Mouse (Mus musculus): Measurements from ENCODE around the gene Bsdc1. TPM values are rescaled to one million over a fixed set of nuclear protein-coding genes. Genes with fewer than 3 reads are reported as not detected.

Gene Bsdc1
- 125 to 159 TPM (median 135 TPM) in 4 replicates for total RNA-seq (2023)

GRCm38 (mm10) chr4:129461183-129461960 lies at the start of gene Bsdc1:
Gene Bsdc1 (plus strand): TSS chr4:129461581.

DNA sequence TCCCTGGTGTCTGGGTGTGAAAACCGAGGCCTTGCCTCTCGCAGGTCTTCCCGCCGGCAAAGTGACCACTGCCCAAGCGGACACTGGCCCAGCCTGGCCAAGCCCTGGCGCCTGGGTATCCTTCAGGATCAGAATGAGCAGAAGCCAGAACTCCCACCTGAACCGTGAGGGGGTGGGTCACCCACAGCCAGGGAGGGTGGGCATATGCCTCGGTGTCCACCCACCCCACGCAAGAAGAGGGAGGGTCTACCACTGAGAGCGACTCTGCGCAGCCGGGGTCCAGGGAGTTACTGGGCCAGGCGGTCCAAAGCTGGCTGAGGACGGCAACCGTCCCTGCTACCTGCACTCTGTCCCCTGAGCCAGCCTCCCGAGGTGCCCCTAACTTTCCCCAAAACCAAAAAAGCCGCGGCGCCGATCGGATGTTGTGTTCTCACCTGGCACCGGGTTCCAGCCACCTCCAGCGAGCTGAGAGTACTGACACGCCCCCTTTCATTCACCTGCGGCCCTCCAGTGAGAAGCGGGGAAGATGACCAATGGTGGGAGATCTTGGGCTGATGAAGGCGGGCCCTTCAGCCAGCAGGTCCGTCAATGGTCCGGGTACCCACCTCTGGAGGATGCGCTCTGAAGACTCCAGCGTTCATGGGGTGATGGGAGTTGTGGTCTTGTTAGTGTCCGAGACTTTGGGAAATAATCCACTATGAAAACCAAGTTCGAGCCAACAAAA lies 20.9 kb upstream of the Bsdc1 start, which contains the start of gene Zbtb8b:
Gene Zbtb8b, minus strand, starts transcription at position 514 of the 724 bp plus-strand sequence.

GRCm38 (mm10) chr4:129490972-129491880 lies 29.8 kb downstream of the Bsdc1 start, which contains the start of the genes Tssk3 and Fam229a:
Gene Tssk3 (minus strand): TSS chr4:129491022.
Gene Fam229a (plus strand): TSS chr4:129491190.

GRCm38 (mm10) chr4:129513086-129513767 lies 51.8 kb downstream of the Bsdc1 start, which contains the start of gene Marcksl1:
Gene Marcksl1 (plus strand): TSS chr4:129513581.

Other genes with a start within 250 kb of the Bsdc1 start
- 0.12 to 0.26 TPM (median 0.12 TPM) in 3 of 4 replicates, not detected in the other for gene C77080, start 200.2 kb upstream of the Bsdc1 start, total RNA-seq (2023)
- gene Sync, start 174.0 kb upstream of the Bsdc1 start, total RNA-seq (2023): not detected in 4 replicates
- 144 to 162 TPM (median 150 TPM) in 4 replicates for gene Rbbp4, start 126.2 kb upstream of the Bsdc1 start, total RNA-seq (2023)
- gene Zbtb8os, start 125.9 kb upstream of the Bsdc1 start, total RNA-seq (2023): 31.2 to 38.2 TPM (median 36.8 TPM) in 4 replicates
- 2.2 to 4.1 TPM (median 3.4 TPM) in 4 replicates for gene Zbtb8a, start 83.5 kb upstream of the Bsdc1 start, total RNA-seq (2023)
- gene Zbtb8b, start 20.7 kb upstream of the Bsdc1 start, total RNA-seq (2023): not detected in 4 replicates
- gene Tssk3, start 29.4 kb downstream of the Bsdc1 start, total RNA-seq (2023): 0.46 to 0.88 TPM in 2 of 4 replicates, not detected in the others
- gene Fam229a, start 29.6 kb downstream of the Bsdc1 start, total RNA-seq (2023): 2.2 to 3.5 TPM in 2 of 4 replicates, not detected in the others
- gene Marcksl1, start 52.0 kb downstream of the Bsdc1 start, total RNA-seq (2023): 87.6 to 108 TPM (median 95.2 TPM) in 4 replicates
- 167 to 184 TPM (median 171 TPM) in 4 replicates for gene Hdac1, start 81.1 kb downstream of the Bsdc1 start, total RNA-seq (2023)
- gene Lck, start 112.1 kb downstream of the Bsdc1 start, total RNA-seq (2023): 18.6 to 29.8 TPM (median 24.1 TPM) in 4 replicates
- not detected in 4 replicates for gene Fam167b, start 117.0 kb downstream of the Bsdc1 start, total RNA-seq (2023)
- gene Eif3i, start 139.1 kb downstream of the Bsdc1 start, total RNA-seq (2023): 145 to 162 TPM (median 151 TPM) in 4 replicates
- gene Tmem234, start 139.1 kb downstream of the Bsdc1 start, total RNA-seq (2023): 107 to 127 TPM (median 116 TPM) in 4 replicates
- gene Dcdc2b, start 152.7 kb downstream of the Bsdc1 start, total RNA-seq (2023): 0.88 to 2.6 TPM (median 1.4 TPM) in 4 replicates
- 10.8 to 16.9 TPM (median 13.6 TPM) in 4 replicates for gene Iqcc, start 157.5 kb downstream of the Bsdc1 start, total RNA-seq (2023)
- 14.8 to 21.3 TPM (median 20.1 TPM) in 4 replicates for gene Ccdc28b, start 162.4 kb downstream of the Bsdc1 start, total RNA-seq (2023)
- 80.5 to 92.9 TPM (median 85.9 TPM) in 4 replicates for gene Txlna, start 179.5 kb downstream of the Bsdc1 start, total RNA-seq (2023)
- gene Kpna6, start 211.2 kb downstream of the Bsdc1 start, total RNA-seq (2023): 36.4 to 49.2 TPM (median 40.5 TPM) in 4 replicates
- gene Tmem39b, start 235.3 kb downstream of the Bsdc1 start, total RNA-seq (2023): 17.0 to 20.4 TPM (median 18.8 TPM) in 4 replicates

Measured in B cell, adult 62 days (primary cell).